Mouse (Mus musculus) liver, adult 2 months (tissue): ENCODE data around the gene Fcmr.

Experiments
- CTCF ChIP-seq: fragments of 200-500 bp; IDR thresholded peaks from 2 replicates; pipeline ENCODE4 v1.5.1; 2011; ENCODE audit warnings: low read depth, low read length, control low read depth
- POLR2A ChIP-seq: fragments of 200-500 bp; IDR thresholded peaks from 2 replicates; pipeline ENCODE4 v1.6.1; 2011; ENCODE audit warnings: low read length, control low read depth; ENCODE audit not compliant: insufficient read depth; ENCODE audit errors: extremely low read depth

- TF ChIP-seq CTCF (no peak), POLR2A (no peak)
Observed at GRCm38 (mm10) chr1:130854819-130855218, 10.7 kb upstream of the Fcmr start.
